Mouse (Mus musculus) gastrocnemius, postnatal 14 days (tissue): ENCODE data around the gene Retn. TPM values are rescaled to one million over a fixed set of nuclear protein-coding genes. Genes with fewer than 3 reads are reported as not detected.

Experiments
- DNase-seq: peaks from one replicate; pipeline ENCODE4 v3.0.0; 2021; ENCODE audit warnings: mixed read lengths
- intact Hi-C: fragments of 180-260 bp; cut with DNase I; formaldehyde crosslinking; loops from one replicate; pipeline ENCODE4 v1.15.1; 2025; ENCODE audit warnings: low total_unique reads
- total RNA-seq, 2 experiments: library from RNA; stranded (reverse); gene quantifications; 2 replicates each; pipeline ENCODE4 v1.2.3; 2021

The Retn gene
- total RNA-seq, 2 experiments from 2014 or later = 1.2 TPM; not detected in 1

GRCm38 (mm10) chr8:3687537-3687936, 32.0 kb downstream of the Retn start:
- DNase-seq = no peak
- intact Hi-C loops = no loop called here

GRCm38 (mm10) chr8:3690774-3691173, 35.2 kb downstream of the Retn start:
- no peak for DNase-seq
- intact Hi-C loops = no loop called here

- intact Hi-C loops = no loop called here
Measured at GRCm38 (mm10) chr8:3694121-3694520, 38.6 kb downstream of the Retn start, which contains the start of gene Fcer2a. Gene Fcer2a (minus strand): TSS chr8:3694175.

GRCm38 (mm10) chr8:3701491-3701890, 45.9 kb downstream of the Retn start:
- no peak for DNase-seq
- intact Hi-C loops = no loop called here

More at GRCm38 (mm10) chr8:3694121-3694520, 38.6 kb downstream of the Retn start, which contains the start of gene Fcer2a:
- DNase-seq = no peak

GRCm38 (mm10) chr8:3705711-3706110, 50.1 kb downstream of the Retn start:
- DNase-seq = no peak
- intact Hi-C loops = no loop called here

GRCm38 (mm10) chr8:3707611-3708010, 52.0 kb downstream of the Retn start:
- intact Hi-C loops = no loop called here

More at GRCm38 (mm10) chr8:3707611-3708010, 52.0 kb downstream of the Retn start:
- DNase-seq = no peak

Other genes with a start within 250 kb of the Retn start
- gene Pex11g, start 188.1 kb upstream of the Retn start, total RNA-seq = 1 to 10 TPM; 2.4 to 2.7 TPM
- not detected for gene Tex45, start 184.9 kb upstream of the Retn start, total RNA-seq
- 10 to 100 TPM; 16.5 to 17.6 TPM for gene Zfp358, start 162.6 kb upstream of the Retn start, total RNA-seq
- gene Mcoln1, start 155.3 kb upstream of the Retn start, total RNA-seq = 10 to 100 TPM; 16.5 to 17.4 TPM
- gene Pnpla6, start 140.4 kb upstream of the Retn start, total RNA-seq = 10 to 100 TPM in 1 of 2 experiments, 1 to 10 TPM in 1; 7.9 to 11.1 TPM
- gene C330021F23Rik, start 87.8 kb upstream of the Retn start, total RNA-seq = not detected
- under 1 TPM; 0.55 to 0.78 TPM for gene Camsap3, start 68.5 kb upstream of the Retn start, total RNA-seq
- 10 to 100 TPM; 11.0 to 12.5 TPM for gene Xab2, start 34.5 kb upstream of the Retn start, total RNA-seq
- 10 to 100 TPM; 78.8 to 79.7 TPM for gene Pet100, start 34.2 kb upstream of the Retn start, total RNA-seq
- gene Pcp2, start 30.2 kb upstream of the Retn start, total RNA-seq = under 1 TPM in 1 of 2 experiments, not detected in 1; 0.51 TPM
- 1 to 10 TPM; 1.6 to 3.8 TPM for gene Stxbp2, start 24.8 kb upstream of the Retn start, total RNA-seq
- not detected for gene Mcemp1, start 10.0 kb downstream of the Retn start, total RNA-seq
- 1 to 10 TPM; 1.2 to 3.0 TPM for gene Fcor, start 16.6 kb downstream of the Retn start, total RNA-seq
- gene Trappc5, start 20.5 kb downstream of the Retn start, total RNA-seq = 10 to 100 TPM; 20.1 to 20.9 TPM
- gene Fcer2a, start 38.4 kb downstream of the Retn start, total RNA-seq = under 1 TPM; 0.91 to 0.94 TPM
- gene Clec4g, start 64.9 kb downstream of the Retn start, total RNA-seq = under 1 TPM in 1 of 2 experiments, not detected in 1; 0.14 TPM
- not detected for gene Cd209a, start 93.2 kb downstream of the Retn start, total RNA-seq
- gene Cd209e, start 198.5 kb downstream of the Retn start, total RNA-seq = not detected
- under 1 TPM in 1 of 2 experiments, not detected in 1; 0.24 TPM for gene Cd209d, start 222.8 kb downstream of the Retn start, total RNA-seq